Mouse (Mus musculus) lung, postnatal 36 days (tissue): Measurements from ENCODE around the gene Olfr1325.
A peak's percentile ranks its signal among the peaks of the same experiment; 100 is the strongest.
"Not testable (repeated sequence)": the region's sequence is repeated elsewhere in the genome, so short reads cannot be mapped to it uniquely, and the experiment has no call there.

ENCODE experiments used
- DNase-seq: peaks from one replicate; pipeline ENCODE4 v3.0.0; 2022; ENCODE audit warnings: mixed read lengths

Gene Olfr1325

GRCm38 (mm10) chrX:74592379-74592778, at the start of gene Olfr1325:
TSS of gene Olfr1325 (plus strand) at chrX:74592679.
- no peak for DNase-seq

GRCm38 (mm10) chrX:74574788-74575187, 17.7 kb upstream of the Olfr1325 start, which contains the start of gene Olfr1326-ps1:
TSS of gene Olfr1326-ps1 (minus strand) at chrX:74574888.
- DNase-seq: no peak

- peak; percentile 38 for DNase-seq
Observed at GRCm38 (mm10) chrX:74645466-74646323, 53.2 kb downstream of the Olfr1325 start, which contains the start of gene Gm5640. TSS of gene Gm5640 (minus strand) at chrX:74645635.

- not testable (repeated sequence) for DNase-seq
Observed at GRCm38 (mm10) chrX:74646393-74646792, 53.9 kb downstream of the Olfr1325 start.
